Mouse (Mus musculus) 416B (cell line): ENCODE data around the gene Prkab2.
A peak's percentile ranks its signal among the peaks of the same experiment; 100 is the strongest.

ENCODE experiments used
- DNase-seq: peaks from one replicate; pipeline ENCODE4 v3.0.0; 2011; ENCODE audit warnings: low read depth

Gene Prkab2

DNA sequence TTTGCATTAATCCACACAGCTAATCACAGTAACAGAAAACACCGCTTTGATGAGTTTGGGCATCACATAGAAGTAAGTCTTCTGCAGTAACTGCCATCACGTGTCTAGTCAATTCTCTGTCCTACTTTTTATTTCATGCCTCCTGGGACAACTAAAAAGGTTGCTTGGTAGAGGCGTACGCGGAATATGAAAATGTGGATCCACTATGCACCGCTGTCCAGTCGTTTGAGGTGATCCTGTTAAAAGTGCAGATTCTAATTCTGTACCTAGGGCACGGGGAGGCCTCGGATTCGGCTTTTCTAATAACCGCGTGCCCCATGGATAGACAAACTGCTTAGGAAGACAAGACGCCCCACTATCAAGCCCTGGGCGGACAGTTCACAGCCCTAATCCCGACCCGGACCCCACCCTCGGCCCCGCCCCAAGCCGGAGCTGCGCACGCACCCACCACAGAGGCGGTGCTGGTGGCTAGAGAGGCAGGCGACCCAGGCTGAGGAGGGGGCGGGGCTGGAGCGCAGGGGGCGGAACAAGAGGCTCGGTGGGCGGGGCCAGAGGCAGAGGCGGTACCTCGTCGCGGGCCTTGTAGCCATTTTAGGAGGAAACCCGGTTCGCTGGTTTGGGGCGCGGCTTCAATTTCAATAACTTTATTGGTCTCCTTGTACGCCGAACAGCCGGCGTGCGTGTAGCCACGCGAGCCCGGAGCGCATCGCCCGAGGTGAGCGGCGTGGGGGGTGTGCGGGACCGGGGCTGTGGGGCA, at the start of gene Prkab2:
Gene Prkab2 (plus strand): TSS at position 539 of the 757 bp plus-strand sequence.
- peak; percentile 98 for DNase-seq

DNA sequence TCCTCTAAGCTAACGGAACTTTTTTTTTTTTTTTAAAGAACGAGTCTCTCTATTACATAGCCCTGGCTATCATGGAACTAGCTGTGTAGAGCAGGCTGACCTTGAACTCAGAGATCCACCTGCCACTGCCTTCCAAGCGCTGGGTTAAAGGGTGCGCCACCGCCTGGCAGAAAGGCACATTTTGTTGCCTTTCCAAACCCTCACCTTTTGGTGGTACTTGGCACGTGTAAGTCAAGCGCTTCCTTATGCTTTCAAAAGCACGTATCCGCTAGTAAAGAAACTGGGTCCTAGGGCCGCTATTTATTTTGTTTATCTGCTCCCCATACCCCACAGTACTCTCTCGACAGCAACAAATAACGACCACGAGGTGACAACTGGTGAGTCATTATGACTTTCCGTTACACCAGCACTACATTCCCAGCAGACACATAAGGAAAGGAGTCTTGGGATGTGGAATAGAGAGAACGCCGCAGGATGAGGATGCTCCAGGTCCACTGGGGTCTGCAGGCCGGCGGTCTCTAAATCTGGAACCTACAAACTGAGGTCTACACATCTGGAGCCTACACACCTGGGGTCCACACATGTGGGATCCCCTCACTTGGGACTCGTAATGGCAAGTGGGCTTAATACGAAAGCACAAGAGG, 48.7 kb upstream of the Prkab2 start:
- DNase-seq = peak; percentile 82

DNA sequence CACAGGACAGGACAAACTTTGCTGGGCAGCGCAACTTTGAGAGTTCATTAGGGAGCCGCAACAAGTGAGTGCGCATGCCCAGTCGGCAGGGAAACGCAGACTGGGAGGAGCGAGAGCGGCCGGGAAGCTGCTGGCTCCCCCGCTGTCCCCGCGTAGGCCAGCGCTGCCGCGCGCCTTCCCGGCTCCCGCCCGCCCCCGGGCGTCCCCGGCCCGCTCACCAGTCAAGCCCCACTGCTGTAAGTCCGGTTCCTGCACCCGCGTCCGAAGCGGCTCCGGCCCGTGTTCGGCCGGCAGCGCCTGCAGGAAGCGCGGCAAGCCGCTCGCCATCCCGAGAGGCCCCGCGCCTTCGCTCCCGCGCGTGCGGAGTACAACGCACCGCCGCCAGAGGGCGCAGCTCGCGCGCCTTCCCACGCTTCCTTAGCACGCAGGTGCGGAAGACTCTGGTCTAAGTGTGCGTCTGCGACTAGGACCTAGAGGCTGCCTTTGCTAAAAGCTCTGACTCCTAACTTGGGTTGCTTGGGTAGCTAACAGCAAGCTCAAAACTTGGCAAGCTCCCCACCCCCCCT, 48.1 kb upstream of the Prkab2 start, which contains the start of gene Chd1l:
Gene Chd1l (minus strand): TSS at position 359 of the 566 bp plus-strand sequence.
- DNase-seq = peak; percentile 88

DNA sequence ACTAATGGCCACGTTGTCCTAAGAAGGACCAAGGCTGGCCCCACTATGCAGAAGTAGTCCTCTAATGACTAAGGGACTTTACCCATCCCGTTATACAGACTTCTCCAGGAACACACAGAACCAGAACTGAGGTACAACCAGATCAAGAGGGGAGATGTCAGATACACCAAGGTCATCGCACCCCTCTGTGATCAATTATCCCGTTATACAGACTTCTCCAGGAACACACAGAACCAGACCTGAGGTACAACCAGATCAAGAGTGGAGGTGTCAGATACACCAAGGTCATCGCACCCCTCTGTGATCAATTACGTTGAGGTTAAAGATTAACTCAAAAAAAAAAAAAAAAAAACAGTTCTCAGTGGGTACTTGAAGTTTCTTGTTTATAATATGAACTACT, 47.0 kb upstream of the Prkab2 start:
- no peak for DNase-seq

DNA sequence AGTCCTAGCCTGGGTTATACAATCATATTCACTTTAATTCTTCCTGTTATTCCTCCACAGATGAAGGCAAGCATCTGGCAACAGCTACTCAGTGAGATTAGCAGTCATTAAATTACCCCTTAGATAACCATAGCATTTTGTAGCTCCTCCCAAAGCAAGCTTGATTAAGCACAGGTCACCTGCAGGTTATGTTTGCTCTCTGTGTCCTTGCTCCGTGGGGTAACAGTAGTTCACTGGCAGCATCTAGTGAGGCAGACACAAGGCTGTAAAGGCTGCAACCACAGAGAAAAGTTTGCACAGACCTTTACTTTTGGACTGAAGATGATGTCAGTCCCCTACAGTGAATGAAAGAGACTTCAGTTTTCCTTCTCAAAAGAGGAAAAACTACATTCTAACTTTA, 42.8 kb upstream of the Prkab2 start:
- no peak for DNase-seq

DNA sequence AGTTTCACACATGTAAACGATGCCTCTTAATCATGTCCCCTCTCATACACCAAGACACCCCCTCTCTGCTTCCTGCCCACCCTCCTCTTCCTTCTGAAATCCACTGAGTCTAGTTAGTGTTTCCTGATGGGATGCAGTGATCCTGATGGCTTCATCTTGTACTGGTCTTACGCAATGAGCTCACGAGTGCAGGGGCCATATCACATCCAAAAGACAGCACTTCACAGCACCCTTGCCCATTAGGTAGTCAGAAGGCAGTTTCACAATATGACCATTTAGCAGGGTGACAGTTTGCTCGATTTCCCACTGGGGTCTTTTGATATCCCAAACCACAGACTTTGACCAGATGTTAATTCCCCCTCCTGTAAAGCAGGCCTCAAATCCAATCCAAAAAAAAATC, 42.1 kb upstream of the Prkab2 start:
- peak; percentile 19 for DNase-seq

DNA sequence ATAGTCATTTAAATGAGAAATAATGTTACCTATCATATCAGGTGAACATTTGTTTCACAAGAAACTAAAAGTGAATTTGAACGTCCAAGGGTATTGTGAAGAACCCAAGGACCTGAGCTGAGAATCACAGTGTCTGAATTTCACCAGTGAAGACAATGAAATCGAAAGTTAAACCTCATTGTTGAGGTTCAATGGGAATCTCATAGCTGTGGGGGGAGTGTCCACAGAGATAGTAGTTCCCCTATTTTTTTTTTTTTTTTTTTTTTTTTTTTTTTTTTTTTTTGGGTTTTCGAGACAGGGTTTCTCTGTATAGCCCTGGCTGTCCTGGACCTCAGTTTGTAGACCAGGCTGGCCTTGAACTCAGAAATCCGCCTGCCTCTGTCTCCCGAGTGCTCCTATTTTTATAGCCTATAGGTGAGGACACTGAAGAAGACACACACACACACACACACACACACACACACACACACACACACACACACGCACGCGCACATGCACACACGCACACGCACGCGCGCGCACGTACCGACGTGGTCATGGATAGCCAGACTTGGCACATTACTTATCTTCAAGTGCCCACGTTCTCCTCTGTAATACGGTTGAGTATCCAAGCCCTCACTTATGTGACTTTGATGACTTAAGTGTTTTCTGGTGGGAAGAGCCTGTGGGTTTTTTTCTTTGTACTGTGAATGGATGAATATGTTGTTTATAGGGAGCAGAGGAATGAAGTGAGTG, 40.7 kb upstream of the Prkab2 start:
- no peak for DNase-seq

DNA sequence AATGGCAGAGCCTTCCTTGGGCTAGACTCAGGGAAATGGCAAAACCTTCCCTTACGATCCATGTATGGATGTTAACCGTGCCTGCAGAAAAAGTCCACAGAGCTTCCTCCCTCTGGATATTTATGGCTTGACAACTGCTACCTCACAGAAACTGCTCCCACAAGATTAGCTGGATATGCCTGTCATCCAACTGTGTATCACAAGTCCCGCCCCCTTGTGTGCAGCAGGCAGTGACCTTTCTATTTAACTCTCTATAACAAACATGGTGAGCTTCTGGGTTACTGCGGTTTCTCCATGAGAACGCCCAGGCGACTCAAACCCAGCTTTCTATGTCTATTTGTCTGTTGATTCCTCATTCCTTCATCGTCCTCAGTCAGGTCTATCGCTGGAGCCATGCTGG, 40.1 kb upstream of the Prkab2 start:
- DNase-seq = no peak

DNA sequence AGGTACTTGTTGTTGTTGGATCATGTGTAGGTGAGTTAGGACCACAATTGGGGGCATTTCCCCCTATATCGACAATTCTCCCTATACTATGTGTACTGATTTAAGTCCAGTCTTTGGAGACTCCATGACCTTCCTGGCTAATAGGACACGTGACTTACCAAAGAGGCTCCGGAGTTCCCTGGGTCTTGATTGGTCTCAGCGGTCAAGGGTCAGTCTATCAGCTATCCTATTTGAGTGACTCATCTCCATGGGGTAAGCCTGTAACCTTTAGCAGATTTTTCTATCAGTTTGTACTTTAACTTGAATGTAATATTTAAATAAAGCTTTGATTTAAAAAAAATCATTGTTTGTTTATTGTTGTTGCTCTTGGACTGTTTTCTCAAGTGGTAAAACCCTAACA, 37.3 kb upstream of the Prkab2 start:
- no peak for DNase-seq

DNA sequence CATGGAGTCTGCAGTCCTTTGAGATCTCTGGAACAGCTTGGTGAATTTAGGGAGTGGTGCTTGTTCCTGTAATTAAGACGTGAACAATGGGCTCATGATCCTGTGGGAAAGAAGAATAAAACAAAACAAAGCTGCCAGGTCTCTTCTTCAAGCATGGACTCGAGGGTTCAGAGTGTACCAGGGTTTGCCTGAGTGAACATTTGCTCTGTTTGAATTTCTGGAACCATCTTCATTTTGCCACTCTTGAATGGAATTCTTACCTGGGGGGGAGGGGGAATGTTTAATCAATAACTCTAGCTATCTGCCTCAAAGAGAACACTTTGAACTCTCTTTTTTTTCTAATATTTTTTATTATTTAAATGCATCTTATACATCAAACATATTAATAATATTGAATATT, 33.4 kb upstream of the Prkab2 start:
- DNase-seq = no peak

DNA sequence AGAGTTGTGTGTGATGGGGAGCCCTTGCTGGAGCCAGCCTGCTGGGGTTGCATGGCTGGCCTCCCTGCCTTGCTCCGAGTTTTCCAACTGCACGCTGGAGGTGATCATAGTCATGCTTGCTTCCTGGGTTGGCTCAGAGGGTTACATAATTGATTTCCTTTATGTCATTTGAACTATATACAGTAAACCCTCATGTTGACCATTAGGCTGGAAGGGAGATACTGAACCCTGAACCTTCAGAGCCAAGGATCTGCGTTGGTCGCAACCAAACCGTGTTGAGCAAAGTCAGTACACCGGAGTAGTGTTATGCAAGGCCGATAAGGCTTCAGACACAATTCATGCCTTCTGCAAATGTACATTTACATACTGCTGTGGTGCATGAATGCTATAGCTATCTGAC, 30.1 kb upstream of the Prkab2 start:
- peak; percentile 12 for DNase-seq

DNA sequence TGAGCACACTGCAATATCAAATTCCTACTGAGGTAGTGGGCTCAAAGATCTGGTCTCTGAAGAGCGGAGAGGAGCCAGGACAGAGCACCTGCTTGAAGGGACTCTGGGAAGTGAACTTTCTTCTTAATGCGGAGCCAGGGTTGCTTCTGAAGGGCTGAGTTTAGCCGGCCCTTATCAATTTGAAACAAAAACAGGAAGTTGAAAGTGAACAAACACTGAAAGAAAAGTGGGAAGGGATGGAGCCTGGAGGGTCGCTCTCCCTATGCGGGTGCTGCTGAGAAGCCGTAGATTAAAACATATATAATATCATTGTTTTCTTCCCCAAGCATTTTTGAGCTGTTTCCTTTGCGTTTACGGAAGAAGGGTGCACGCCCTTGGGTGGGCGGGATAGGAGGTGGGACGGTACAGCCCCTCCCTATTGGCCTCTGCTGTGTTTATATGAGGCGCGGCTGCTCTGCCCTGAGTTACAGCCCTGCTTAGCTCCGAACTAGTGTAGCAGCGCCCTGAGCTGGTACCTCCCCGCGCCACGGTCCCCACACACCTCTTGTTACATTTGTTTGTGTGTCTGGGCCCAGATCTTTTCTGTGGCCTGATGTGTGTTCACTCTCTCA, 29.5 kb upstream of the Prkab2 start, which contains the start of gene Fmo5:
Gene Fmo5 (plus strand): TSS at position 414 of the 611 bp plus-strand sequence.
- no peak for DNase-seq

DNA sequence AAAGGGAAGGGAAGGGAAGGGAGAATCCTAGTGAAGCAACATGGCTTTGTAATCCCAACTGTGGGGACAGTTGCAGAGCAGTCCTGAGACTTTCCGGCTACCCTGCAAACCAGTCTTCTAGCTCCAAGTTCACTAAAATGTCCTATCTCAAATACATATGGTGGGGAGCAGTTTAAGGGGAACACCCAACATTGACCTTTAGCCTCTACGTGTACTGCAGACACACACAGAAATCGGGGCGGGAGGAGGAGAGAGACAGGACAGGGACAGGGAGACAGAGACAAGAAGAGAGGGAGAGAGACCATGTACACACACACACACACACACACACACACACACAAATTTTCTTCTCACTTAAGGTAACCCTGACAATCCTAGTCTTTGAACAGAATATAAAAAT, 28.1 kb upstream of the Prkab2 start:
- DNase-seq = no peak

DNA sequence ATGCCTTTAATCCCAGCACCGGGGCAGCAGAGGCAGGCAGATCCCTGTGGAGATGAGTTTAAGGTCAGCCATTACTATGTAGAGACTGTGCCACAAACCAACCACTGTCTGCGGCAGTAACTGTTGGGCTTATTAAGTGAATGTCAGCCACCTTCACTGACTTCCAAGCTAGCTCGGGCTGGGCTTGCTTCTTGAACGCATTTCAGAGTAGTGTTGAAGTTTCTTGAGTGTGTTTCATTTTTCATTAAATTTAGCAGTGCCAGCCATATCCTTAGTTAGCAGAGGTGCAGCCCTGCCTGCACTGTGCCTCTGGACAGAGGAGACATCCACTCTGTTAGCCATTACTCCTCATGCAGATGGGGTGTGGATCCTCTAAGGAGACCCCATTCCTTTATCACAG, 27.2 kb upstream of the Prkab2 start:
- DNase-seq = no peak

DNA sequence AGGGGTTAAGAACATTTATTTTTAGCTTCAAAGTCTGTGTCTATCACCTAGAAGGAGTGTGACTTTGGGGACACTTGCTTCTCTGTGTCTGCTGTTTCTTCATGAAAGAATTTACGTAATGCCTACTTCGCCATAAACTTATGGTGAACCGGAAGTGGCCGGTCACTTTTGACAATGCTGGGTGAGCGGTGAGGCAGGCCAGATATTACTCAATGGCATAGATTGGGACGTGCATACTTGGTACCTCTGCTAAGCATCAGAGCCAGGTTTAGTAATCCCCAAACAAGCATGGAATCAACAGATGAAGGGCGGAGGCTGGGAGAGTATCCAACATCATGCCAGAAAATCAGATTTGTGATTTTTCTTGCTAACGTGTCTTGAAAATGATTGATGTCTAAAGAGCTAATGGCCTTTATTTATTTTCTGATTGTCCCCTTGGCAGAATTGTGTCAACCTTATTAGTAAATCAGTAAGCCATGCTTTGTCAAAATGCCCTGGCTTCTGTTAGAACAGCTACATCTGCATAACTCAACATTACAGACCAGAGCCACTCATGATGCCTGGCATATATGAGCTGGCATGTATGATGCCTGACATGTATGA, 26.6 kb upstream of the Prkab2 start:
- DNase-seq = peak; percentile 36

DNA sequence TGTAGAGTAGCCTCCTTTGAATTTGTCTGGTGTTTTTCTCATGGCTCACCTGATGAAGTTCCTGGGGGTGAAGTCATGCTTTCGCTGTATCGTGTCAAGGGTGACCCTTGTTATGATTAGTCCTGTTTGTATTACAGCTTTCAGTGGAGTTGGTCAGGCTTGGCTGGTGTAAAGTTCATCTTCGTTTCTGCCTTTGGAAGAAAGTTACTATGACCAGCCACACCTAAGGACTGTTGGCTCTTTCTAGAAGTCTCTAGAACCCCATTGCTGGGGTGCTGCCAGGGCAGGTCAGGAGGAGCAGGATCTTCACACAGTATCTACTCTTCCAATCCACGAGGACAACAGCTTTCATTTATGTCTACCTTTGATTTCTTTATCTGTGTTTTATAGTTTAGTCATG, 24.5 kb upstream of the Prkab2 start:
- no peak for DNase-seq

DNA sequence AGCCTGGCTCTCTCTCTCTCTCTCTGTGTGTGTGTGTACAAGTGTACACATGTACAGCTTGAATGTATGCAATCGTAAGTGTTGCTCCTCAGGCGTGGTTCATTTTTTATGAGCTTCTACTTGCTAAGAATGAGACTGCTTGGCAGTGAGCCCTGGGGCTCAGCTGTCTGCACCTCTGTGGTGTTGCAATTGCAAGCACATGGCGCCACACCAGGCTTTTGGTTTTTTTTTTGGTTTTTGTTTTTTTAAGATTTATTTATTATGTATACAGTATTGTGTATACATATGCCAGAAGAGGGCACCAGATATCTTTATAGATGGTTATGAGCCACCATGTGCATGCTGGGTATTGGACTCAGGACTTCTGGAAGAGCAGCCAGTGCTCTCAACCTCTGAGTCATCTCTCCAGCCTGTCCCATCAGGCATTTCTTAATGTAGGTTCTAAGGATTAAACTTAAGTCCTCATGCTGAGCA, 23.7 kb upstream of the Prkab2 start:
- DNase-seq = peak; percentile 75

DNA sequence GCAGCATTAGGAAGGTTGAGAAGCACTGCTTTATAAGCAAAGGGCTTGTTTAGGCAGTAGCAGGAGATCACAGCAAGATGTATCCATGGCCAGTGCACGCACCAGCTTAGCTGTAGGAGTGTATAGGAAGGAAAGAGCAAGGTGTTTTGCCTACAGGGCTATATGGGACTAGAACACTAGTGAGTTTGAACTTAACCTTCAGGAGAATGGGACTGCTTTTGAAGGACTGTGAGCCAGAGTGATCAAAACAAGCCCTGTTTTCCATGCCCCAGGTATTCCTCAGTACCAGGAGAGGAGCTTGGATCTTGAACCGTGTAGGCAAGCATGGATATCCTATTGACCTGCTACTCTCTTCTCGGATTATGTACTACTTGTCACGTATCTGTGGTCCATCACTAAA, 16.6 kb upstream of the Prkab2 start:
- no peak for DNase-seq

DNA sequence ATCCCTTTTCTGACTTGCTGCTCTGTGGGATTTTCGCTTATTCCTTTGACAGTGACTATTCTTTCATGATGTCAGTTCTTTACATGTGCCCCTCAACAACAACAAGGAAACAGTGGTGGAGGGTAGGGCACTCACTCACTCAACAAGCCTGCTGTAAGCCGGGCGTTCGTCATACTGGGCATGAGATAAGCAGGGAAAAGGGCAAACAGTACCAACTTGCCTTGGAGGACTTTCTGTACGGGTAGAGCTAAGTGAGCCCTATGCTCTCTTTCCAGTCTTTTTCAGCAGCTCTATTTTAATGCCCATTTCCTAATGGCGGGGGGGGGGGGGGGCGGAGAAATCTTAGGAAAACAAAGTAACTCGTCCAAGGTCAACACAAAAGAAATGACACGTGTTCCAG, 16.0 kb upstream of the Prkab2 start:
- DNase-seq = no peak

DNA sequence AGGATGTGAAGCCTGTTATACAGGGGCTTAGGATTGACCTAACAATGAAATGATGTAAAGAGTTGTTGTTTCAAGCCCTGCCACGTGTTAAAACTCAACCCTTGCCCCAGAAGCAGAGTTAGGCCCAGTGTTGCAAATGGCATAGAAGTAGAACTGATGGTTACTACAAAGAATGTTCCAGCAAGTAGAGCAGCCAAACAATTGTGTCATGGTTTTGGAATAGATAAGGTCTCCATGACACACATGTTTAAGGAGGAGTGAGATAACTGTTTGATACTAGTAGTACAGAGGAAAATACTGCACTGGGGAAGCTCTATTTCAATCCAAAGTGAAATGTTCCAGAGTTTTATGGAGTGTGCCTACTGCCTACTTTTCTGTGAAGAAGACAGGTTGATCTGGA, 9.5 kb upstream of the Prkab2 start:
- DNase-seq = no peak

DNA sequence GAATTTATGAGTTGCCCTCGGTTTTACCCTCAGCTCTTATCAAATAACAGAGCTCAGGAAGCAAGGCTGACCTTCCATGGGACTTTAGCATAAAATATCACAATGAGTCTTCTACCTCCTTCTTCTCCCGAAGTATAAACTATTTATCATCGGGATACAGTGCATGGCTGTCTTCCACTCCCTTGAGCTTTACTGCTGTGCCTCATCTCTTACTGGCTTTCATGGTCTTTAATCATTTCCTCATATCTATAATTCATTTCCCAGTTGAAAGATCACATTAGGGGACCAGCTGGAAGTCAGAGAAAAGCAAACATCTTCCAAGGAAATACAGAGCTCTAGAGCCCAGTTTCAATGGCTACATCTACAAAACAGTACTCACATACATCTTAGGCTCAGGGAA, 9.0 kb upstream of the Prkab2 start:
- DNase-seq = no peak

DNA sequence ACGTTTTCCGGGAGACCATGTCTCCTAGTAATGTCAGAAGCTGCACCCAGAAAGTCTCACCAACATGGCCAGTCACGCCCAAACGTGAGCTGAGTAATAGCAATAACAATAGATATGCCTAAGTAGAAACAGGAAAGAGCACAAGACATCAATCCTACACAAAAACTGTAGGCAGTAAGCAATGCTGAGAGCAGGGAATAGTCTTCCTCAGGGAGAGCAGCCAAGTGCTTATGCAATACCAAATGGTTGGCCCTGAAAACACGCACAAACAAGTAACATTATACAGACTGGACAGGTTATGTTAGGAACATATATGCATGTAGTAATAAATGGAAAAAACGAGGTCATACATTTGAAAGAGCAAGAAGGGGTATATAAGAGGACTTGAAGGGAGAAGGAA, 8.5 kb upstream of the Prkab2 start:
- DNase-seq = no peak
